Mouse (Mus musculus) layer of hippocampus, adult 8-10 months (tissue): ENCODE results near the gene Ano5. TPM values are rescaled to one million over a fixed set of nuclear protein-coding genes. Genes with fewer than 3 reads are reported as not detected.

ENCODE experiments used
- DNase-seq, 2 experiments: peaks; one replicate each; pipeline ENCODE4 v3.0.0; 2022; ENCODE audit warnings: low spot score in 2 of 2
- total RNA-seq, 4 experiments: library from RNA; stranded (reverse); gene quantifications; 2 replicates each; pipeline ENCODE4 v1.2.4; 2022

Gene Ano5
- total RNA-seq, 4 experiments from 2014 or later: 0.95 to 1.3 (median 1.2) TPM

DNA sequence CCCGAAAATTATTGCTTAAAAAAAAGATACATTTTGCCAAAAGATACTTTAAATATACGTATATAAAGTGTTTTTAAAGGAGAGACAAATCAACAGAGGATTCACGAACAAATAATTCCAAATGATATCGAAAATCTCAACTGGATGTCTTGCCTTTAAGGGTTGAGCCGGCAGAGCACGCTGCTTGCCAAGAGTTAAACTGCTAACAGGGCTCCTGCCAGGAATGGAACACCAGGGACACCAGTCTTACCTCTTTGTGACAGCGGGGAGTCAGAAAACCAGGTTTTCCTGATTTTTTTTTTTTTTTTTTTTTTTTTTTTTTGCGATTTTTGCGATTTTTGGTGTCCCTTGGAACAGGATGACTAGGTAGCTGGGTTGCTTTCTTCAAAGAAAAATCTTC lies 117.5 kb downstream of the Ano5 start:
- DNase-seq: no peak

DNA sequence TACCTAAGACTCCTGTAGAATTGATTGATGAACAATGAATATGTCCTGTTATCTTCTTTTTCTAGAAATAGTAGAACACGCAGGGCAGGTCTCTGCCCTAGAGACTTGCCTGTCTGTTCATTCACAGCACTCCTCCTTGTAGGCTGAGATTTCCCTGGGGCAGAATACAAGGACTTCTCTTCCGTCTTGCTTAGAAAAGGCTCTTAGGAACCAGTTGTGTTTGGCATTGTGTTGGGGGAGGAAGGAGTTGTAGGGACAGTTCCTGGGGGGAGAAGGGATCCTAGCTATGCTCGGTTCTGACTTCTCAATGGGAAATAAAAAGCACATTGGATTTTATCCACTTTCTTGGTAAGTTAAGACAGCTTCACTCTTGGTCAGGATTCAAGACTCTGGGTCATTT lies 118.4 kb downstream of the Ano5 start:
- DNase-seq: no peak

DNA sequence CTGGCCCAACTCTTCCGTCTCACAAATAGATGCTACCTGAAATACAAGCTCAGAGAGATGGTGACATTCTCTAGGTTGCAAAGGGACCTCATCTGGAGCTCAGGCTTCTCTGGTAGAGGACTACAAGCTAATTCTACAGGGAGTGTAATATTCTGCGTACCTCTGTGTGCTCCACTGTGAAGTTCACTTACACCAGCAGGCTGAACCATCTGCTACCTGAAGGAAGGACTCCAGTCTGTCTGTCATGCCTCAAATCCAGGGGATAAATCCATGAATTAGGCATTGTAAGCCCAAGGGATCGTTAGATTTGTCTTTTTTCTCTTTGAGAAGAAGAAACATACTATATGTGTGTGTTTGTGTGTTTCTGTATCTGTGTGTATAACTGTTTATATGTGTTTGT lies 120.3 kb downstream of the Ano5 start:
- DNase-seq: no peak

DNA sequence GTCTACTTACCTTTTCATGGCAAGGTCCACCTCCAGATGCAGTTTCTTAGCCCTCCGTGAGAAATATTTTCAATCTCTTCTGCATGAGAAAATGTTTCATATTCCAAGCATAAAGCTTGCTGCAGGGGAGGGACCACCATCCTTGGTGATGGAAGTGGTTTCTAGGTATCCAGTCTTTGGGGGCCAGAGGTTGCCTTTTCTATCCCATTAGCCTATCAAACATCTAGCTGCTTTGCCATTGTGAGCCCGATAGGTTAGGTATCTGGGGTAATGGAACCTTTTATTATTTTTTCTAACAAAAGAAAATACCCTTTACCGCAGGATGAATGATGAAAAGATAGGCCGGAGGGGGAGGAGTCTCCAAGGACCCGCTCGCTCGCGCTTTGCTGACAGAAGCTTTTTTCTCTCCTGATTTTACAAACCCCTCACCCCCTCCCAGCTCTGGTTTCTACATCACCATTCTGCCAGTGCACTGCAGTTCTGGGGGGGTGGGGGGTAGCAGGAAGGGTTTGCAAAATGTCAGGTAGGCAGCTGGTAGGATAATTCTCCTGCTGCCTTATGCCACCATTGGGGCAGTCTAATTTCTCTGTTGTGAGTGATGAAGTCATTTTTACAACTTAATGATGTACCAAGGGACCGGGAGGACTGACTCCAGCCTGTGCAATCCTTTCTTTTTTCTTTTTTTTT lies 121.9 kb downstream of the Ano5 start:
- DNase-seq: no peak

DNA sequence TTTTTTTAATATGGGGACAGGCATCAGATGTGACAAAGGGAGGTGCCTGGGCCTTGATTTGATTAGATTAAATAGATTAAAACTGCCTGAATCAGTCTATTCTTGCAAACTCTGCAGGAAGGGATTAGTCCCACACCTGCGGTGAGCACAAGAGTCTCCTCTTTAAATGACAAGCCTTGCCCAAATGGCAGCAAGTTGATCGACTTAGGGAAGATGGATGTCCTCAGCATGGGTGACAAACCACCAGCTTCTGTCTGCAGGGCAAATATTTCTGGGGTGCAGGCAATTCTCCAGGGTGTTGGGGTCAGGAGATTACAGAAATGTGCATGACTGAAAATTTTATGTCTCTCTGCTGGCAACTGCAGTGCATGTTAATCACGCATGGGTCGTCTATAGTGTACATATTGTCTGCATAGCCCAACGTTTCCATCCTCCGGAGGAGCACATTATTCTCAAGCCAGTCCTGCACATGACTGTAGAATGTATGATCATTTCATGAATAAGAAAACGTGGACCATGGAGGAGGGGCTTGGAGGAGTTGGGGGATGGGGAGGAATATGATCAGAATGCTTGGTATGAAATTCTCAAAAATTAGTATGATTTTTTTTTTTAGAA lies 122.5 kb downstream of the Ano5 start:
- DNase-seq: no peak

Other genes starting within 250 kb of the Ano5 start
- 10 to 100 TPM; 15.1 to 21.9 (median 21.1) TPM for gene Slc17a6, start 111.0 kb downstream of the Ano5 start, total RNA-seq